Comparison of ENCODE assay signal across 11 mouse cellular contexts in the genomic region with DNA sequence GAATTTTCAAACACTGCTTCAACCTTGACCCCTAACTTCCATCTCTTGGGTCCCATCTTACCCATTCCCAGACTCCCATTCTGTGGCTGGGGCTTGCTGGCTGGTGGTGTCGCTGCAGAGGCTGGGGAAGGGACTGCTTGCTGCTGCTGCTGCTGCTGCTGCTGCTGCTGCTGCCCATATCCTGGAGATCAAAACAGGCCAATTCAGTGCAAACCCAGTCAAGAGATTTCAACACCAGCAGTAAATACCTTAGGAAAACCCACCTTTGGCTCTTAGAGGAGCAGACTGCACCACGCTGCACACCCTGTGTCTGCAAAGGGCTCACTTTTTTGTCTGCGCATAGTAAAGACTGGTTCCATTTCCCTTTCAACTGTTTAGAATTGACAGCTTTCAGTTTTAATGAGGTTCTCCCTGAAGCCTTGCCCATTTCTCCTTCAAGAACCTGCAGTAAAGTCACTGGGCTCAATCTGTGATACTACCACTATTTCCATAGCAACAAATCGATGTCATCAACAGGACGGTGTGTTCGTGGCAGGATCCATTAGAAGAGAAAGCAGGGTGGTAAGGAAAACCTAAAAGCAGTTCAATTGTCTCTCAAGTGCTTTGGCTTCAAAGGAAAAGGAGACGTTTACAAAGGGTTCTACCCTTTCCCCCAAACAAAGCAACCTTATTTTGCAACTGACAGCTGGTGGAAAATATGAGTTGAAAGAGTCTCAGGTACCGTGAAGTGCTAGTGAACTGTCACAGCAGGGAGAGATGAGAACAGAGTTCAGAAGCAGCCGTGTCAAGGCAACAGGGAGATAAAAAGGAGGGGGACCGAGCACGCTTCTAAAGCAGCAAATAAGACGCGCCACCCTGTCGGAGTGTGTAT. TPM values are rescaled to one million over a fixed set of nuclear protein-coding genes. Genes with fewer than 3 reads are reported as not detected.
DNase-seq lines count a peak whose midpoint lies in the region; ATAC-seq and TF ChIP-seq lines count a peak whose summit lies in the region.
"Had no signal": no experiment of that assay in that cellular context is flagged by ENCODE, and none has a peak within 500 bp of the region (broad histone marks: within the 10 kb centered on the region; RNA-seq: fewer than 3 reads in every experiment).

No protein-coding gene starts in this region.

- H3K4me2 ChIP-seq in forebrain, embryonic 12.5 days = no peak overlapping the region
- H3K4me2 ChIP-seq in forebrain, embryonic 11.5 days (ENCODE audit: low read depth, low read length, severe bottlenecking) = no peak overlapping the region
- no peak overlapping the region for H3K4me2 ChIP-seq in lung, embryonic 14.5 days
- H3K4me2 ChIP-seq in hindbrain, postnatal 0 days (ENCODE audit: low read depth, low read length) = peak overlapping the region; percentile 16; the same call in 1 of the 2 replicates

- H3K36me3 ChIP-seq in forebrain, embryonic 12.5 days (replicated peaks) = peaks cover 25% of the 10 kb centered on the region
- H3K36me3 ChIP-seq in forebrain, embryonic 11.5 days (ENCODE audit: control insufficient read depth, insufficient read depth, low read length) = no peaks in the 10 kb centered on the region; the same call in 1 of the 2 replicates
- H3K36me3 ChIP-seq in lung, embryonic 14.5 days (ENCODE audit: insufficient read depth) = peaks cover 49% of the 10 kb centered on the region
- peaks cover 12% of the 10 kb centered on the region; the same call in 1 of the 2 replicates for H3K36me3 ChIP-seq in hindbrain, postnatal 0 days (ENCODE audit: insufficient read depth, low read length)

- H3K27ac ChIP-seq in forebrain, embryonic 12.5 days = 0 out of 2 replicates have a peak overlapping the region, but pooled peaks have one; percentile 19
- no peak overlapping the region for H3K27ac ChIP-seq in forebrain, embryonic 11.5 days (ENCODE audit: low read depth, low read length)
- no peak overlapping the region for H3K27ac ChIP-seq in lung, embryonic 14.5 days (ENCODE audit: low read depth)
- H3K27ac ChIP-seq in hindbrain, postnatal 0 days = peak overlapping the region; percentile 48; the same call in 1 of the 2 replicates
- no peak overlapping the region for H3K27ac ChIP-seq in gastrocnemius, adult 2 months
- H3K27ac ChIP-seq: left cerebral cortex, adult 2 months had no signal

- H3K9ac ChIP-seq in forebrain, embryonic 12.5 days = no peak overlapping the region
- no peak overlapping the region for H3K9ac ChIP-seq in forebrain, embryonic 11.5 days (ENCODE audit: low read length)
- H3K9ac ChIP-seq in lung, embryonic 14.5 days = no peak overlapping the region
- H3K9ac ChIP-seq in hindbrain, postnatal 0 days (replicated peaks; ENCODE audit: low read length) = 0 out of 2 replicates have a peak overlapping the region, but pooled peaks have one; percentile 17

- no peaks in the 10 kb centered on the region for H3K27me3 ChIP-seq in forebrain, embryonic 12.5 days
- no peaks in the 10 kb centered on the region for H3K27me3 ChIP-seq in forebrain, embryonic 11.5 days (ENCODE audit: control insufficient read depth, insufficient read depth, low read length)
- no peaks in the 10 kb centered on the region for H3K27me3 ChIP-seq in lung, embryonic 14.5 days (ENCODE audit: insufficient read depth, low read length)
- no peaks in the 10 kb centered on the region for H3K27me3 ChIP-seq in hindbrain, postnatal 0 days (ENCODE audit: insufficient read depth, low read length)

- intact Hi-C loops in gastrocnemius, adult 2 months (cut with DNase I) = no loop called here

- H3K4me1 ChIP-seq in forebrain, embryonic 12.5 days = peaks cover 16% of the 10 kb centered on the region
- H3K4me1 ChIP-seq in forebrain, embryonic 11.5 days (replicated peaks; ENCODE audit: control insufficient read depth, insufficient read depth, low read length) = no peaks in the 10 kb centered on the region
- H3K4me1 ChIP-seq in lung, embryonic 14.5 days (ENCODE audit: insufficient read depth) = peaks cover 5% of the 10 kb centered on the region; the same call in 1 of the 2 replicates
- H3K4me1 ChIP-seq in lung, adult 2 months (ENCODE audit: control insufficient read depth, insufficient read depth, low read length) = peaks cover 3% of the 10 kb centered on the region; the same call in 1 of the 2 replicates
- no peaks in the 10 kb centered on the region for H3K4me1 ChIP-seq in hindbrain, postnatal 0 days (ENCODE audit: insufficient read depth, low read length)

- H3K4me3 ChIP-seq in forebrain, embryonic 12.5 days (replicated peaks) = no peak overlapping the region
- H3K4me3 ChIP-seq in forebrain, embryonic 11.5 days (ENCODE audit: low read depth, low read length) = no peak overlapping the region
- no peak overlapping the region for H3K4me3 ChIP-seq in lung, embryonic 14.5 days (ENCODE audit: low read depth, low read length)
- H3K4me3 ChIP-seq in lung, adult 2 months (replicated peaks; ENCODE audit: extremely low read depth, low read depth, low read length) = no peak overlapping the region
- no peak overlapping the region for H3K4me3 ChIP-seq in hindbrain, postnatal 0 days (ENCODE audit: low read length)
- no peak overlapping the region for H3K4me3 ChIP-seq in gastrocnemius, adult 2 months
- H3K4me3 ChIP-seq: left cerebral cortex, adult 2 months had no signal

- ATAC-seq in forebrain, embryonic 12.5 days (ENCODE audit: low FRiP score) = no peak
- no peak for ATAC-seq in forebrain, embryonic 11.5 days (replicated peaks; ENCODE audit: low FRiP score)
- 0 out of 2 replicates have a peak, but pooled peaks have one; percentile 11 for ATAC-seq in lung, embryonic 14.5 days (ENCODE audit: insufficient read depth)
- no peak for ATAC-seq in hindbrain, postnatal 0 days

- WGBS in forebrain, embryonic 12.5 days = 65% methylated on average over 14 of the region's 14 CpGs
- WGBS in forebrain, embryonic 11.5 days = 78% methylated on average over 14 of the region's 14 CpGs
- WGBS in lung, embryonic 14.5 days = 51% methylated on average over 14 of the region's 14 CpGs
- 56% methylated on average over 14 of the region's 14 CpGs for WGBS in lung, adult 2 months
- 45% methylated on average over 14 of the region's 14 CpGs for WGBS in hindbrain, postnatal 0 days

- TF ChIP-seq POLR2A in lung, adult 2 months (IDR thresholded peaks at IDR 0.05; ENCODE audit: borderline replicate concordance, extremely low read depth, low read depth, low read length) = no peak

- H3K9me3 ChIP-seq in forebrain, embryonic 12.5 days = no peaks in the 10 kb centered on the region
- H3K9me3 ChIP-seq in forebrain, embryonic 11.5 days (ENCODE audit: control insufficient read depth, low read length) = no peaks in the 10 kb centered on the region
- no peaks in the 10 kb centered on the region for H3K9me3 ChIP-seq in lung, embryonic 14.5 days (ENCODE audit: low read depth, low read length)
- no peaks in the 10 kb centered on the region for H3K9me3 ChIP-seq in hindbrain, postnatal 0 days (ENCODE audit: low read length)

- TF ChIP-seq CTCF in lung, embryonic 14.5 days (IDR thresholded peaks at IDR 0.05; ENCODE audit: low read depth) = no peak
- no peak for TF ChIP-seq CTCF in lung, adult 2 months (IDR thresholded peaks at IDR 0.05; ENCODE audit: insufficient read depth, low read length)
- TF ChIP-seq CTCF in hindbrain, postnatal 0 days (IDR thresholded peaks at IDR 0.05; ENCODE audit: low read depth) = no peak
- no peak for TF ChIP-seq CTCF in gastrocnemius, adult 2 months (IDR thresholded peaks at IDR 0.05)

- DNase-seq in forebrain, embryonic 11.5 days (ENCODE audit: low spot score) = no peak
- no peak for DNase-seq in lung, embryonic 14.5 days
- DNase-seq in lung, adult 2 months = no peak
- no peak for DNase-seq in hindbrain, postnatal 0 days (ENCODE audit: low spot score)
- peak; percentile 65 to 68 for DNase-seq in thymus, postnatal 10 days (ENCODE audit: low spot score in 2 of 2)
- DNase-seq in frontal cortex, adult 2 months (ENCODE audit: extremely low spot score in 1 of 2, low spot score in 1 of 2) = no peak
- no peak for DNase-seq in gastrocnemius, adult 2 months
- DNase-seq: heart, adult 11 months; lung, postnatal 4 days had no signal

RNA-seq across cellular contexts. Expression of gene Rpa1, which starts 29.5 kb away (rescaled TPM):
- 140 and 160 TPM in 2 replicates for polyA plus RNA-seq in forebrain, embryonic 12.5 days (2016; fragmentation: Nextera tagmentation; extraction: Ambion mirVana)
- 140 and 146 TPM in 2 replicates for polyA plus RNA-seq in forebrain, embryonic 11.5 days (2014; fragmentation: Nextera tagmentation; extraction: Ambion mirVana)
- 185 and 186 TPM in 2 replicates for polyA plus RNA-seq in lung, embryonic 14.5 days (2014; fragmentation: Nextera tagmentation; extraction: Ambion mirVana)
- 15.9 and 17.1 TPM in 2 replicates for polyA plus RNA-seq in lung, adult 2 months (2012; rRNA removed)
- total RNA-seq in hindbrain, postnatal 0 days (2014; rRNA removed) = 66.9 and 105 TPM in 2 replicates
- 51.1 and 55.5 TPM in 2 replicates for polyA plus RNA-seq in hindbrain, postnatal 0 days (2015; fragmentation: Nextera tagmentation; extraction: Ambion mirVana)
- 29.4 and 30.7 TPM in 2 replicates for polyA plus RNA-seq in frontal cortex, adult 2 months (2012; rRNA removed)
- total RNA-seq in gastrocnemius, adult 2 months (2021) = 10 to 100 TPM; 60.4 to 62.5 TPM

RNA-seq across cellular contexts. Expression of gene Smyd4, which starts 29.6 kb away (rescaled TPM):
- polyA plus RNA-seq in forebrain, embryonic 12.5 days (2016; fragmentation: Nextera tagmentation; extraction: Ambion mirVana) = 20.0 and 21.0 TPM in 2 replicates
- 17.3 and 20.0 TPM in 2 replicates for polyA plus RNA-seq in forebrain, embryonic 11.5 days (2014; fragmentation: Nextera tagmentation; extraction: Ambion mirVana)
- 14.2 and 17.3 TPM in 2 replicates for polyA plus RNA-seq in lung, embryonic 14.5 days (2014; fragmentation: Nextera tagmentation; extraction: Ambion mirVana)
- 3.6 and 5.2 TPM in 2 replicates for polyA plus RNA-seq in lung, adult 2 months (2012; rRNA removed)
- total RNA-seq in hindbrain, postnatal 0 days (2014; rRNA removed) = 12.7 and 14.1 TPM in 2 replicates
- polyA plus RNA-seq in hindbrain, postnatal 0 days (2015; fragmentation: Nextera tagmentation; extraction: Ambion mirVana) = 17.1 and 17.7 TPM in 2 replicates
- 7.1 and 9.9 TPM in 2 replicates for polyA plus RNA-seq in frontal cortex, adult 2 months (2012; rRNA removed)
- total RNA-seq in gastrocnemius, adult 2 months (2021) = 1 to 10 TPM; 4.0 to 4.3 TPM

Comparison
In these comparisons a context has a peak if more than half of its experiments do, and no peak if none do; other contexts are left out.
1. H3K27ac ChIP-seq: peak in forebrain, embryonic 12.5 days (single experiment) and hindbrain, postnatal 0 days (single experiment); none in forebrain, embryonic 11.5 days (single experiment), lung, embryonic 14.5 days (single experiment) and gastrocnemius, adult 2 months (single experiment).
2. DNase-seq: peak in thymus, postnatal 10 days (2 of 2); none in forebrain, embryonic 11.5 days (single experiment), lung, embryonic 14.5 days (single experiment), lung, adult 2 months (single experiment), hindbrain, postnatal 0 days (single experiment), frontal cortex, adult 2 months (0 of 2) and gastrocnemius, adult 2 months (single experiment).